13 mouse cellular contexts compared by ENCODE assay signal in the genomic region with DNA sequence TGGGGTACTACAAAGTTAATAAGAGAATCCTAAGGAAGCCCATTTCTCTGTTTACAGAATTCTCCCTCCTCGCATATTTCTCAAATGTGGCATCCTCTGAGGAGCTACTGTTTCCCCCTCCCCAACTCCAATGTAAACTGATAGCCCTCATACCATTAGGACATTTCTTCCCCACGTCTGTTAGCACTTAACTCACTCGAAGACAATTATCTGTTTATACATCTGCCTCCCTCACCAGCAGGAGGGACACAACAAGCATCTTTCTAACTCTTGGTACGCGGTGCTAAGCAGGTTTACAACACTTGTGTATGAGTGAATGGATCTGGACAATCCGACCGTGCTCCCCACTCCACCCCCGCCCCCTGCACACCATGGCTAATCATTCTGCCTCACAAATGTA.
DNase-seq lines count a peak whose midpoint lies in the region; ATAC-seq lines count a peak whose summit lies in the region.
"Had no signal": no experiment of that assay in that cellular context is flagged by ENCODE, and none has a peak within 500 bp of the region (broad histone marks: within the 10 kb centered on the region; RNA-seq: fewer than 3 reads in every experiment).

No protein-coding gene starts in this region.

- no peaks in the 10 kb centered on the region for H3K9me3 ChIP-seq in hindbrain, embryonic 12.5 days (replicated peaks)
- H3K9me3 ChIP-seq in hindbrain, embryonic 13.5 days, result no peaks in the 10 kb centered on the region
- H3K9me3 ChIP-seq in embryonic facial prominence, embryonic 15.5 days (replicated peaks), result no peaks in the 10 kb centered on the region
- H3K9me3 ChIP-seq: midbrain, embryonic 15.5 days had no signal

- WGBS in hindbrain, embryonic 12.5 days, result 59% methylated on average over 8 of the region's 8 CpGs
- 57% methylated on average over 8 of the region's 8 CpGs for WGBS in hindbrain, embryonic 13.5 days
- 22% methylated on average over 8 of the region's 8 CpGs for WGBS in embryonic facial prominence, embryonic 15.5 days

- H3K27me3 ChIP-seq in hindbrain, embryonic 12.5 days, result no peaks in the 10 kb centered on the region
- no peaks in the 10 kb centered on the region for H3K27me3 ChIP-seq in hindbrain, embryonic 13.5 days
- no peaks in the 10 kb centered on the region for H3K27me3 ChIP-seq in embryonic facial prominence, embryonic 15.5 days
- H3K27me3 ChIP-seq: midbrain, embryonic 15.5 days had no signal

- peaks cover 3% of the 10 kb centered on the region; the same call in 1 of the 2 replicates for H3K36me3 ChIP-seq in hindbrain, embryonic 12.5 days
- no peaks in the 10 kb centered on the region for H3K36me3 ChIP-seq in hindbrain, embryonic 13.5 days
- H3K36me3 ChIP-seq in embryonic facial prominence, embryonic 15.5 days, result no peaks in the 10 kb centered on the region
- H3K36me3 ChIP-seq: midbrain, embryonic 15.5 days had no signal

- 0 out of 2 replicates have a peak overlapping the region, but pooled peaks have one; percentile 69 for H3K27ac ChIP-seq in hindbrain, embryonic 12.5 days
- no peak overlapping the region for H3K27ac ChIP-seq in hindbrain, embryonic 13.5 days
- peak overlapping the region; percentile 90 for H3K27ac ChIP-seq in embryonic facial prominence, embryonic 15.5 days (replicated peaks)
- H3K27ac ChIP-seq: layer of hippocampus, adult 2 months had no signal

- peak; percentile 48 for DNase-seq in heart, adult 11 months
- DNase-seq in heart, adult 8-10 months (ENCODE audit: low spot score), result no peak
- DNase-seq in embryo, embryonic 10.5 days (ENCODE audit: low spot score), result peak; percentile 40
- DNase-seq in left cerebral cortex, postnatal 14 days (ENCODE audit: low spot score in 2 of 2), result no peak
- DNase-seq in thymus, postnatal 10 days (ENCODE audit: low spot score in 2 of 2), result no peak
- DNase-seq: B cell, adult 2 months; cerebellum, adult 11 months; liver had no signal

- H3K9ac ChIP-seq in hindbrain, embryonic 12.5 days, result no peak overlapping the region
- H3K9ac ChIP-seq in hindbrain, embryonic 13.5 days, result no peak overlapping the region
- H3K9ac ChIP-seq in embryonic facial prominence, embryonic 15.5 days, result no peak overlapping the region
- H3K9ac ChIP-seq: midbrain, embryonic 15.5 days had no signal

- intact Hi-C loops in left cerebral cortex, postnatal 14 days (cut with DNase I), result no loop called here

- H3K4me1 ChIP-seq in hindbrain, embryonic 12.5 days, result peaks cover 24% of the 10 kb centered on the region
- peaks cover 27% of the 10 kb centered on the region for H3K4me1 ChIP-seq in hindbrain, embryonic 13.5 days (replicated peaks)
- H3K4me1 ChIP-seq in embryonic facial prominence, embryonic 15.5 days, result peaks cover 40% of the 10 kb centered on the region

- ATAC-seq in hindbrain, embryonic 12.5 days (ENCODE audit: low FRiP score), result no peak
- no peak for ATAC-seq in hindbrain, embryonic 13.5 days (ENCODE audit: low FRiP score)
- no peak for ATAC-seq in embryonic facial prominence, embryonic 15.5 days (ENCODE audit: insufficient number of reproducible peaks, low FRiP score, low TSS enrichment, low read depth)

- H3K4me3 ChIP-seq in hindbrain, embryonic 12.5 days, result no peak overlapping the region
- H3K4me3 ChIP-seq in hindbrain, embryonic 13.5 days, result no peak overlapping the region
- H3K4me3 ChIP-seq in embryonic facial prominence, embryonic 15.5 days (replicated peaks), result no peak overlapping the region
- H3K4me3 ChIP-seq: layer of hippocampus, adult 2 months; midbrain, embryonic 15.5 days had no signal

- H3K4me2 ChIP-seq in hindbrain, embryonic 12.5 days (replicated peaks), result no peak overlapping the region
- no peak overlapping the region for H3K4me2 ChIP-seq in hindbrain, embryonic 13.5 days
- H3K4me2 ChIP-seq in embryonic facial prominence, embryonic 15.5 days (replicated peaks), result no peak overlapping the region
- H3K4me2 ChIP-seq: midbrain, embryonic 15.5 days had no signal

Comparison
In these comparisons a context has a peak if more than half of its experiments do, and no peak if none do; other contexts are left out.
1. DNase-seq: peak in heart, adult 11 months (single experiment) and embryo, embryonic 10.5 days (single experiment); none in heart, adult 8-10 months (single experiment), left cerebral cortex, postnatal 14 days (0 of 2) and thymus, postnatal 10 days (0 of 2).